Mouse (Mus musculus) embryonic facial prominence, embryonic 15.5 days (tissue): ENCODE measurements around the gene Cetn4. TPM values are rescaled to one million over a fixed set of nuclear protein-coding genes. Genes with fewer than 3 reads are reported as not detected.

Source experiments
- ATAC-seq: fragments of 200-750 bp; cut with Nextera tagmentation; 2 replicates; pipeline ENCODE4 v1.8.0; 2017; ENCODE audit warnings: low read depth, moderate TSS enrichment; ENCODE audit not compliant: insufficient number of reproducible peaks, low FRiP score, low TSS enrichment
- H3K27ac ChIP-seq: fragments of 300-500 bp; sonication (generic); replicated peaks from 2 replicates; pipeline ENCODE4 v1.5.1; 2015; ENCODE audit warnings: mild to moderate bottlenecking, inconsistent platforms
- H3K27me3 ChIP-seq: fragments of 300-500 bp; sonication (generic); 2 replicates; pipeline ENCODE4 v1.6.1; 2015; ENCODE audit warnings: inconsistent platforms
- H3K36me3 ChIP-seq: fragments of 300-500 bp; sonication (generic); 2 replicates; pipeline ENCODE4 v1.6.1; 2015; ENCODE audit warnings: mild to moderate bottlenecking, inconsistent platforms
- H3K4me1 ChIP-seq: fragments of 300-500 bp; sonication (generic); 2 replicates; pipeline ENCODE4 v1.6.1; 2015; ENCODE audit warnings: inconsistent platforms
- H3K4me2 ChIP-seq: fragments of 300-500 bp; sonication (generic); replicated peaks from 2 replicates; pipeline ENCODE4 v1.6.1; 2015; ENCODE audit warnings: mild to moderate bottlenecking, inconsistent platforms
- H3K4me3 ChIP-seq: fragments of 300-500 bp; sonication (generic); replicated peaks from 2 replicates; pipeline ENCODE4 v1.5.1; 2015; ENCODE audit warnings: mild to moderate bottlenecking, inconsistent platforms
- H3K9ac ChIP-seq: fragments of 300-500 bp; sonication (generic); 2 replicates; pipeline ENCODE4 v1.6.1; 2015; ENCODE audit warnings: inconsistent platforms
- H3K9me3 ChIP-seq: fragments of 300-500 bp; sonication (generic); replicated peaks from 2 replicates; pipeline ENCODE4 v1.6.1; 2016; ENCODE audit warnings: inconsistent platforms
- WGBS: fragments of 180-500 bp; shearing (Covaris S2); methylation state at CpG from one replicate; pipeline ENCODE4 v1.1.7; 2015; 5-methylcytosine and 5-hydroxymethylcytosine counted together
- polyA plus RNA-seq: library from polyadenylated mRNA; unstranded; fragments of >200 nt; fragmentation: Nextera tagmentation; extraction: Ambion mirVana; gene quantifications from 2 replicates; pipeline ENCODE4 v1.2.1, GENCODE M21; 2015

Gene Cetn4
- 5.2 and 6.8 TPM in 2 replicates for polyA plus RNA-seq

DNA sequence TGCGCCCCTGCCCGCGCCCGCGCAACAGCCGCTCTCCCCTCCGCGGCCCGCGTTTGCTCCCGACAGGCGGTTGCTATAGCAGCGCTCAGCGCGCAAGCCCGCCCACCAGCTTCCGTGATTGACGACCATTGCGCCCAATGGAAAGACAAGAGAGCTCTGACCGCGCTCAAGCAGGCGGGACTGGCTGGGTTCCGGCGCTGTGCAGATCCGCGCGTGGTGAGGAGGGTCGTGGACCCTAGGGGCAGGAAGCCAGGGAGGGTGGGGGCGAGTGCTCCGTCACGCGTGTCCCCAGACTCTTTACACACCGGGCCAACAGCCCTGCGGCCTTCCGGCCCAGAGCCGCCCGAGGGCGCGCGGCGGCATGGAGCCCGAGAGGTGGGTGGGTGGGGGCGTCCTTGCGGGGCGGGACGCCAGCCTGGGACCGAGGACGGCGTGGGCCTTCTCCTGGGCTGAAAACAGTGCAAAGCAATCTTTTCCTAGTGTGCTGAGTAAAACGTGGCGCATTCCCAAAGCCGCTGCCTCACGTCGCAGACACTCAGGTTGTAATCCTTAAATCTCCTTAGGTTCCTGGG lies at the start of gene Cetn4, which contains the start of gene Bbs12:
Gene Cetn4, minus strand, starts transcription at position 339 of the 572 bp plus-strand sequence.
Gene Bbs12, plus strand, starts transcription at position 185 of the 572 bp plus-strand sequence.
- ATAC-seq = peak; percentile 99
- Histone ChIP-seq H3K4me3 (peak within 1 kb of the TSS; percentile 79), H3K27me3 (no peaks in the 10 kb centered on the region), H3K9me3 (no peaks in the 10 kb centered on the region), H3K36me3 (no peaks in the 10 kb centered on the region), H3K27ac (peak within 1 kb of the TSS; percentile 86), H3K4me1 (peaks cover 14% of the 10 kb centered on the region; the same call in 1 of the 2 replicates), H3K4me2 (peak within 1 kb of the TSS; percentile 69), H3K9ac (peak within 1 kb of the TSS; percentile 64)
- under 1% methylated on average over 53 of the region's 54 CpGs for WGBS

DNA sequence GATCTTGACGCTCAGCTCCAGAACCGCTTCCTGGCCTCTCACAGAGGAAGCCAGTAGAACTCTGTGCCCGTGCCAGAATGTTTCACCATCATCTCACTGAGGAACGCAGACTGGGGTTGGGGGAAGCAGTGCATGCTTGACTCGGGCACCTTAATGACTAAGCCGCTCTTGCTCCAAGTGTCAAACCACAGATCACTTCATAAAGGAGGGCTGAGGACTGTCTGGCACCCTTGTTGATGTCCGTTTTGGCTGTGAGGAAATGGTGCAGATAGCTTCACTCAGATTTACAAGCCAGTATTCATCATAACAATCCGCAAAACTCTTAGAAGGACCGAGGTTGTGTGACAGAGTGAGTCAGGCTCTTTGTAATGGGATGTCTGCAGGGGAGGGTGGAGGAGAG lies 48.2 kb upstream of the Cetn4 start:
- Histone ChIP-seq H3K4me1 (no peaks in the 10 kb centered on the region), H3K27ac (no peak overlapping the region), H3K9me3 (no peaks in the 10 kb centered on the region), H3K9ac (no peak overlapping the region), H3K27me3 (no peaks in the 10 kb centered on the region), H3K4me3 (no peak overlapping the region), H3K36me3 (no peaks in the 10 kb centered on the region), H3K4me2 (no peak overlapping the region)
- no peak for ATAC-seq
- 76% methylated on average over 9 of the region's 9 CpGs for WGBS

DNA sequence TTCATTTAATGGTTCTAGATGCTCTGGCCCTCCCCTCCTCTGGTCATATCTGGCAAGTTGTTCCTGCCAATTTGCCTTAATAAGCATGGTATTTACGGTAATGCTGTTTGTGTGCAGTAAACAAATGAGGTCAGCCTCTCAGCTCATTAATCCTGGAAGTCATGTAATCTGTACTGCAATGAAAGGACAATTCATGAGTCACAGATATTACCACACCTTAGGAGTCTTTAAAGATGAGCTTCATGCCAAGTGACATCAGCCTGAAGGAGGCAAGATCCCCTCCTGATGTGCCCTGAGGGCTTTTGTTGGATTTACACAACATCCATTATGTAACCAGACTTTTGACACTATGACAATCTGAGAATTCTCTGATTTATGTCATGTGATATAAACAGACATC lies 42.2 kb upstream of the Cetn4 start:
- no peaks in the 10 kb centered on the region for H3K36me3 ChIP-seq
- no peak overlapping the region for H3K9ac ChIP-seq
- WGBS = 64% methylated on average over 1 of the region's 1 CpGs
- peak overlapping the region; percentile 79 for H3K27ac ChIP-seq
- H3K4me1 ChIP-seq = peaks cover 24% of the 10 kb centered on the region
- H3K4me2 ChIP-seq = no peak overlapping the region
- no peak overlapping the region for H3K4me3 ChIP-seq
- H3K27me3 ChIP-seq = no peaks in the 10 kb centered on the region
- no peaks in the 10 kb centered on the region for H3K9me3 ChIP-seq
- ATAC-seq = no peak

DNA sequence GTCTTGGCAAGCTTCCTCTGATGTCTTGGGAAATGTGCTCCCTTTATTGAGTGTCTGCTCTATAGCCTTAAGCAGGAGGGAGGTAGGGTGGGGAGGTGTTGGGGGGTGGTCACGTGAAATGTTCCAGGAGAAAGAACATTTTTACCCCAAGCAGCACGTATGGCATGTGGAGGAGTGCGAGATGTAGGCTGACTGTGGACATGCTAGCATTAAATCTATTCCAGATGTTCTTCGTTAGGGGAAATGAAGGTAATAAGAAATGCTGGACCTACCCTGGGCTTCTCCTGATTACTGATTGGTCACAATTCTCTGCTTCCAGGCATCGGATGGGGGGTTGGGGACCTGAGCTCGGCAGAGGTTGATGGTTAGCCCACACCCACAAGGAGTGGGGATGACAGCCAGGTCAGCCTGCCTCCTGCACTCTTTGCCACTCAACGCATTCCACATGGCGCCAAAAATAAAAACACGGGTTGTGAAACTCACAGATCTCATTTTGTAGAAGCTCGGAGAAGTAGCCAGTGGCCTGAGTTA lies 41.5 kb upstream of the Cetn4 start:
- H3K4me2 ChIP-seq = no peak overlapping the region
- ATAC-seq = peak; percentile 86
- no peaks in the 10 kb centered on the region for H3K36me3 ChIP-seq
- H3K9me3 ChIP-seq = no peaks in the 10 kb centered on the region
- WGBS = 34% methylated on average over 10 of the region's 10 CpGs
- H3K4me1 ChIP-seq = peaks cover 31% of the 10 kb centered on the region
- H3K27ac ChIP-seq = peak overlapping the region; percentile 79
- H3K27me3 ChIP-seq = 0 out of 2 replicates have a peak, but pooled peaks cover 3% of the 10 kb centered on the region
- no peak overlapping the region for H3K4me3 ChIP-seq
- H3K9ac ChIP-seq = no peak overlapping the region

DNA sequence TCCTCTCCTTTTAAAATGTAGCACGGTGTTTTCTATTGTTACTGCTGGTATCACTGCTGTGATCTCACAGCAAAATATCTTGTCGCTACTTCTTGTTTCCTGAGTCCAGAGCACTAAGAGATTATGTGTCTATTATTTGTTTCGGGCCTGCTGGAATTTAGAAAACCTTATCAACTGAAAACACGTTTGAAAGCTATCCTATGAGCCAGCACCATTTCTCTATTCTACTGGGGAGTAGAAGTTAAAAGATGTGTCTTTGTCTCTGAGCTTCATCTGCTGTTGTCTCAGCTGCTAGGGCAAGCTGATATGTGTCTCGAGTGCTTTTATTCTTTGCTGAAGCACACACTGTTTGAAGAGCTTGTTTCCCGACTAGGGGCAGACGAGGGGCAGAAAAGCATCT lies 37.9 kb upstream of the Cetn4 start:
- peaks cover 45% of the 10 kb centered on the region for H3K4me1 ChIP-seq
- peaks cover 10% of the 10 kb centered on the region; the same call in 1 of the 2 replicates for H3K27me3 ChIP-seq
- H3K27ac ChIP-seq = no peak overlapping the region
- no peaks in the 10 kb centered on the region for H3K9me3 ChIP-seq
- WGBS = 59% methylated on average over 7 of the region's 7 CpGs
- no peak for ATAC-seq
- no peak overlapping the region for H3K9ac ChIP-seq
- no peaks in the 10 kb centered on the region for H3K36me3 ChIP-seq
- peak overlapping the region; percentile 21 for H3K4me2 ChIP-seq
- no peak overlapping the region; the same call in 1 of the 2 replicates for H3K4me3 ChIP-seq

DNA sequence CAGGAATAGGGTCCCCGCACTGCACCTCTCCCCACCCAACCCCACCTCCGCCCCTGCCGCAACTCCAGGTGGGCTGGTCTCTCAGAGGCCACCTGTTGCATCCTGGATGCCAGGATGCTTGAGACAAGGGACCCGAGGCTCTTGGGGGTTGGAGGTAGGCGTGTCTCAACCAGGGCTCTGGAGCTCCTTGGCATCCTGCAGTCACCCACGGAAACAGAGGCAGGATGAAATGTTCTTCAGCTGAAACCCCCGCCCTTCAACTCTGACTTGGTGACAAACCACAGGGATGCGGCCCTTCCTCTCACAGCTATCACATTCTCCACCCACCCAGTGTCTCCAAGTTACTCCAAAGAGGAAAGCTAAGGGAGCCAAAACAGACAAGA lies 36.6 kb upstream of the Cetn4 start:
- Histone ChIP-seq H3K9ac (peak overlapping the region; percentile 83), H3K27me3 (peaks cover 10% of the 10 kb centered on the region; the same call in 1 of the 2 replicates), H3K27ac (peak overlapping the region; percentile 72), H3K9me3 (no peaks in the 10 kb centered on the region), H3K36me3 (no peaks in the 10 kb centered on the region), H3K4me2 (peak overlapping the region; percentile 84), H3K4me3 (peak overlapping the region; percentile 71), H3K4me1 (peaks cover 40% of the 10 kb centered on the region)
- no peak for ATAC-seq
- 8% methylated on average over 8 of the region's 8 CpGs for WGBS

DNA sequence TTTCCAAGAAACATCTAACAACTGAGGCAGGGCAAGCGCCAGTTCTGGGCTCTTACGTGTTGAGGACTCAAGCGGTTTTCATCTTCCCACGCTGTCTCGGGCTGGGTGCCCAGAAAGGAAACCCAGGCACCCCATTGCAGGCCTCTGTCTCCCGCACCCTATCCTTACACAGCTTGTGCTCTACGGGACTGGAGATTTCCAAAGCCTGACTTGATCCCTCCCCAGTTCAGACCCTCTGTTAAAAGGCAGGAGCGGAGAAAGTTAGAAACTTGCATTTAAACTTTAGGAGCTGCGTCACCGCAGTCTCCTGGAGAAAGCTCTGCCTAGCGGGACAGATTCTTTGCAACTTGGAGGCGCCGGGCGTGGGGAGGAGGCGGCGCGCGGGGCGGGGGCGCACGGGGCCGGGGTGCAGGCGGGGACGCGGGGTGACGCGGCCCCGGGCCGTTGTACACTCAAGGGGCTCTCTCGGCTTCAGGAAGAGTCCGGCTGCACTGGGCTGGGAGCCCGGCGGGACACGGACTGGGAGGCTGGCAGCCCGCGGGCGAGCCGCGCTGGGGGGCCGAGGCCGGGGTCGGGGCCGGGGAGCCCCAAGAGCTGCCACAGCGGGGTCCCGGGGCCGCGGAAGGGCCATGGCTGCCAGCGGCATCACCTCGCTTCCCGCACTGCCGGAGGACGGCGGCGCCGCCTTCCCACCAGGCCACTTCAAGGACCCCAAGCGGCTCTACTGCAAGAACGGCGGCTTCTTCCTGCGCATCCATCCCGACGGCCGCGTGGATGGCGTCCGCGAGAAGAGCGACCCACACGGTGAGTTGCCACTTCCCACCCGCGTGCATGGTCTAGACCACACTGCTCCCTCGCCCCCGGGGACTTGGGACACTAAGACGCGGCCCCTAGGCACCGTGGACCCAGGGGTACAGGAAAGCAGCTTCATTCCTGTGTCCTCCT lies 36.0 kb upstream of the Cetn4 start, which contains the start of gene Fgf2:
Gene Fgf2, plus strand, starts transcription at position 126 of the 945 bp plus-strand sequence.
- Histone ChIP-seq H3K4me1 (peaks cover 33% of the 10 kb centered on the region), H3K27ac (peak within 1 kb of the TSS; percentile 72), H3K36me3 (no peaks in the 10 kb centered on the region), H3K9me3 (no peaks in the 10 kb centered on the region), H3K9ac (peak within 1 kb of the TSS; percentile 83), H3K4me2 (peak within 1 kb of the TSS; percentile 84), H3K27me3 (peaks cover 10% of the 10 kb centered on the region; the same call in 1 of the 2 replicates), H3K4me3 (peak within 1 kb of the TSS; percentile 71)
- WGBS = 1% methylated on average over 75 of the region's 75 CpGs
- peak; percentile 83 for ATAC-seq

DNA sequence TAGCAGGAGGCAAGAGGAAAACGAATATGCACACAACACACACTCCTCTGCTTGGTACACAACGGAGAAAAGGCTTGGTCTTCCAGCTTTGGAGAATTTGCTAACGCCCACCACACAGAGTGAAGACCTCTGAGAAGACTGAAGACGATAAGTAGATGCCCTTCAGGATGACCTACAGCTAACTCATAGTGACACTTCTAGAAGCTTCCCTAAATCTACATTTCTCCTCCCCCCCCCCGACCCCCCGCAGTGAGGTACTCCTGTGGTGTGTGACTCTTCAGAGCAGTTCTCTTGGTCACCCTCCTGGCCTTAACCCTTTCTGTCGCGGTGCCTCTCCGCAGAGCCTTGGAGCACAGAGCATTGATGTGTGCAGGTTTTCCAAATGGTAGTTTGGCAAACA lies 35.2 kb upstream of the Cetn4 start:
- Histone ChIP-seq H3K4me1 (peaks cover 29% of the 10 kb centered on the region), H3K27me3 (peaks cover 10% of the 10 kb centered on the region; the same call in 1 of the 2 replicates), H3K9ac (no peak overlapping the region), H3K36me3 (no peaks in the 10 kb centered on the region), H3K9me3 (no peaks in the 10 kb centered on the region), H3K4me3 (peak overlapping the region; percentile 71), H3K27ac (peak overlapping the region; percentile 72), H3K4me2 (peak overlapping the region; percentile 84)
- peak; percentile 27; the same call in 1 of the 2 replicates for ATAC-seq
- 33% methylated on average over 9 of the region's 9 CpGs for WGBS

DNA sequence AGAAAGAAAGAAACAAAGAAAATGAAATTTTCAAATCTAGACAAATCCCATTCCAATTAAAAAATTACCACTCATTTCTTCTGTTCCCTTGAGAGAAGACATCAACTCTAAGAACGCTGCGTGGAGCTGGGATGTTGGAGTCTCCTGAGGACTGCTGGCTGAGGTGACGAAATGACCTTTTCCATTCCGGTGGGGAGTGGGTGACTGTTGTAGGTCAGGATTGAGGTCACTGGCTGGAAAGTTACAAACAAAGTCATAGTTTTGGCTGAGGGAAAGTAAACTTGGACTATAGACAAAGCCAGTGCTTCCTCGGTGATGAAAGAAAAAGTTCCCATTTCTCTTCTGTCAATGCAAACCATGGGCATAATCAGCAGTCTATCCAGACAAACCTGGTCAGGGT lies 30.3 kb upstream of the Cetn4 start:
- Histone ChIP-seq H3K9ac (no peak overlapping the region), H3K27ac (no peak overlapping the region), H3K36me3 (no peaks in the 10 kb centered on the region), H3K4me1 (peaks cover 9% of the 10 kb centered on the region), H3K4me2 (no peak overlapping the region), H3K9me3 (no peaks in the 10 kb centered on the region), H3K27me3 (peaks cover 5% of the 10 kb centered on the region; the same call in 1 of the 2 replicates), H3K4me3 (no peak overlapping the region)
- 61% methylated on average over 5 of the region's 5 CpGs for WGBS
- no peak for ATAC-seq

DNA sequence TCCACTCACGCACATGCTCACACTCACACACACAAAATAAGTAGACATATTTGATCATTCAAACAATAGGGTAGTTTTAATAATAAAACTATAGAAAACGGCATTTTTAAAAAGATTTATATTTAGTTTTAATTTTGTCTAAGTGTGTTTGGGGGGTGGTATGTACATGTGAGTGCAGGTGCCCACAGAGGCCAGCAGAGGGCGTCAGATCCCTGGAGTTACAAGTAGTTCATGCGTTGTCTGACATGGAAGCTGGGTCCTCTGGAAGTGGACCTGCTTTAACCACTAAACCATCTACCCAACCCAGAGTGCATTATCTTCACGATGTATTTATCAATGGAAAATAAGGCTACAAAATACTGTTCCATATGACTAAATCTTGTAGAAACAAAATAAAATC lies 28.6 kb upstream of the Cetn4 start:
- no peaks in the 10 kb centered on the region for H3K27me3 ChIP-seq
- no peak for ATAC-seq
- 61% methylated on average over 5 of the region's 5 CpGs for WGBS
- H3K4me2 ChIP-seq = no peak overlapping the region
- H3K4me1 ChIP-seq = 0 out of 2 replicates have a peak, but pooled peaks cover 3% of the 10 kb centered on the region
- H3K27ac ChIP-seq = no peak overlapping the region
- H3K36me3 ChIP-seq = no peaks in the 10 kb centered on the region
- no peak overlapping the region for H3K9ac ChIP-seq
- H3K9me3 ChIP-seq = no peaks in the 10 kb centered on the region
- H3K4me3 ChIP-seq = no peak overlapping the region

DNA sequence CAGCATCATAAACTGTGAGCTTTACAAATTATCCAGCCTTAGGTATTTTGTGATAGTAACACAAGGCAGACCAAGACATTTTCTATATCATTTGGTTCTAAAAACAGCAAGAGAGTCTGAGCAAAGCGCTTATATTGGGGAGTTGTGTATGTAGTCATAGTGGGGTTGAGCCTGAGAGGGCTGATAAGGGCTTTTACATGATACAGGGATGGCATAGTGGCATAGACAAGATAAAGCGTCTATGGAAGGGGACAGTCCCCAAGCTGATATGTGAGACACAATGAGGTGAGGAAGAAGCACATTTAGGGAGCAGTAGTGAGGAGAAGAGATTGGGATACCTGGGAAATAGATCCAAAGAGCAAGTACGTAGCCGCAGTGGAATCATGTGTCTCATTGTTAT lies 21.5 kb upstream of the Cetn4 start:
- H3K9ac ChIP-seq = no peak overlapping the region
- 89% methylated on average over 4 of the region's 4 CpGs for WGBS
- no peak overlapping the region for H3K4me2 ChIP-seq
- no peaks in the 10 kb centered on the region for H3K9me3 ChIP-seq
- no peaks in the 10 kb centered on the region for H3K36me3 ChIP-seq
- H3K4me3 ChIP-seq = no peak overlapping the region
- no peak overlapping the region for H3K27ac ChIP-seq
- no peaks in the 10 kb centered on the region for H3K27me3 ChIP-seq
- ATAC-seq = no peak
- no peaks in the 10 kb centered on the region for H3K4me1 ChIP-seq
